Mouse (Mus musculus): ENCODE measurements at regions not wholly inside any gene's neighbourhood (a gene's known extent, or its start where the extent isn't known, plus 50 kb on each side); places are given as distances from the start of the nearest gene placed in this dataset.

GRCm38 (mm10) chr2:107869304-107869958 lies 579.0 kb downstream of the Kcna4 start:
- TF ChIP-seq CTCF (IDR thresholded peaks at IDR 0.05; ENCODE audit: control insufficient read depth, insufficient read depth, insufficient read length) (no peak), CEBPB (IDR thresholded peaks at IDR 0.05; ENCODE audit: low read depth) (no peak), MYOD1 (IDR thresholded peaks at IDR 0.05; ENCODE audit: control insufficient read depth, insufficient read length, low read depth) (no peak)
